Mouse (Mus musculus) right cerebral cortex, adult 2 months (tissue): ENCODE measurements around the gene Pgm2l1.

Experiments used
- DNase-seq, 2 experiments: peaks; one replicate each; pipeline ENCODE4 v3.0.0; 2021 to 2022; ENCODE audit warnings: low spot score in 2 of 2

Pgm2l1 gene

DNA sequence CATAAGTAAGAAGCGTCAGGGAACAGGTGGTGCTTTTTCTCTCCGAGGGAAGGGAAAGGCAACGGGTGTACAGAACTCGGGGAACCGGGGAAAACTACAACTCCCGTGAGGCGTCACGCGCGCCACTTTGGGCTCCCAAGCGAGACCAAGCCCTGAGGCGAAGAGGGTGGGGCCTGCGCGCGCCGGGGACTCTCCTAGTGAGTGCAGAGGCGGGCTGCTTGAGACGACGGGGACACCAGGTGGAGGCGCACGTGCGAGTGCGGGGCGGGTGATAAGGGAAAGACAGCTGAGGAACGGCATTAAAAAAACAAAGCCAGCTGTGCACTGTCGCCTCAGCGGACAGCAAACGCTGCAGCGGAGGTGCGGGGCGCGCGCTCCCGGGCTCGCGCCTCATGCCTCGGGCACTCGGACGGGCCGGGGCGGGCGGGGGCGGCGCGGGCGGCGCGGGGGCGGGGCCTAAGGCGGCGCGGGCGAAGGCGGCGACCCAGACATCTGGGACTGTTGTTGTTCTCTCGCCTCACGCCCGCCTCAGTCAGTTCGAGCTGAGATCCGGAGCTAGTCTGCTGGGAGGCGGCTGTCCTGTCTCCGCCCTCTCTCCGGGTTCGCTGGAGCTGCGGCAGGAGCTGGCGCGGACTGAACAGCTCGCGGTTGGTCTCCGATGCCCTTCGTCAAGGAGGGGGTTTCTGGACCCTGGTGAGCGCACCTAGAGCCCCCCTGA lies at the start of gene Pgm2l1:
TSS of gene Pgm2l1 (plus strand) at position 237 of the 718 bp plus-strand sequence.
- DNase-seq = peak; percentile 99

DNA sequence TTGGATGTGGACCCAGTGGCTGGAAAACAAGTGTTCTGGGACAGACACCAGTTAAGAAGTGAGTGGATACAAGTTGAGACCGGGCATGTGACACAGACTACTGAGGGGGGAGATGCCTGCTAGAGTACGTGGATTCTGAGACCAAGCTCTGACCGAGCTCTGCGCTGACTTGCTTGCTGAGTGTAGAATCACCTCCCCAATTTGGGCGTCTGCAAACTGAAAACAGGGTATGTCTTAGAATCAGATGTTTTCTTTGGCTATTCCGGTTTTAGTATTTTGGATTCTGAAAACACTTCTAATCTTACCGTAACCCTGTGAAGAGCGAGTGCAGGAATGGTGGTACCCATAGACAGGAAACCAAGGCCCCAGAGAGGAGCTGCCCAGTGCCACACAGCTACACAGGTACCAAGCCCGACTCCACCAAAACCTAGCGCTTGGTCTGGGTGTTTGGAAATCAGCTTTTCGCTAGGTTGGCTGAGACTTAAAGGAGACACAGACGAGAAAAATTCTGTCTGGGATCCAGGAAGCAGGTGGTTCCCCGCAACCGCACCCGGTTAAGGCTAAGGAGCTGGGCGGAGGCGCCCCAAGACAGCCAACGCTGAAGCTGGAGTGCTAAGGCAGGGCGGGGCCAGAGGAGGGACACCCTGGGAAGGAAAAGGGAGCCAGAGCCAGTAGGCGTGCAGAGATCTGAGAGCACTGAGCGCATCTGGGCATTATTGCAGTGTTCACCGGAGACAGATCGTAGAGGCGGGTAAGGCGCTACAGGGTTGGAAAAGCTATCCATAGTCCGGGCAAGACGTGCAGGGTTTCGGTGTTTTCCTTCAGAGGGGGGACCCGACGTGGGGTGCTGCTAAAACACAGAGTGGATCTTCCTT lies 48.9 kb upstream of the Pgm2l1 start:
- peak; percentile 65 to 66 for DNase-seq

DNA sequence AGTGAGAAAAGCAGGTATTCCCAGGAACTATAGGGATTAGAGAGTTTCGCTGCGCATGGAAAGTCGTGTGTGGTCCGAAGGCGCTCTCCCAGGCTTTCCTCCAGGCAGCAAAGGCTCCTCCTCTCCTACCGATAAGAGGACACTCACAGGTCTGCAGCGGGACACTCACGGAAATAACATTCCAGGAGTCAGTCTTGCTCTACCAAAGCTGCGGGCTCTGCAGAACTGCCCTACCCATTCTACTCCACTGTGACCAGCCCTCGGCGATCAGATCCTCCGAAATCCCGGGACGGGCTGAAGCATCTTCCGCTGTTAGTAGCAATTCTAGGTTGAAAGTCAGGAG lies 48.3 kb upstream of the Pgm2l1 start:
- DNase-seq = no peak

DNA sequence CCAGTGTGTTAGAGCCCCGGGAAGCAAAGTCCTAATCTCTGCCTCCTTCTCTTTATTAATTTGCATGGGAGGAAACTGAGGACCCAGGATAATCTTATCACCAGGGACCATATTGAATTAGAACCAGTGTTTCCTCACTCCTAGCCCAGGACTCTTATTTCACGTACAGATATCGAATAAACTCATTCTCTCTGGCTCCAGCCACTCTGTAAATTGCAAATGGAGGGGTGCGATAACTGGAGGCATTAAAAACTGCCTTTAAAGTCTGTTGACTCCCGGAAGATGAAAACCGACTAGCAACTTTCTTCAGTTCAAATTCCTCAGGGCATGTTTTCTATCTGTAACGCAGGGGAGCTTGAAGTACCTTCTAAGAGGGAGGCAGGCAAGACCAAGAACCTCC lies 47.8 kb upstream of the Pgm2l1 start:
- DNase-seq = no peak

DNA sequence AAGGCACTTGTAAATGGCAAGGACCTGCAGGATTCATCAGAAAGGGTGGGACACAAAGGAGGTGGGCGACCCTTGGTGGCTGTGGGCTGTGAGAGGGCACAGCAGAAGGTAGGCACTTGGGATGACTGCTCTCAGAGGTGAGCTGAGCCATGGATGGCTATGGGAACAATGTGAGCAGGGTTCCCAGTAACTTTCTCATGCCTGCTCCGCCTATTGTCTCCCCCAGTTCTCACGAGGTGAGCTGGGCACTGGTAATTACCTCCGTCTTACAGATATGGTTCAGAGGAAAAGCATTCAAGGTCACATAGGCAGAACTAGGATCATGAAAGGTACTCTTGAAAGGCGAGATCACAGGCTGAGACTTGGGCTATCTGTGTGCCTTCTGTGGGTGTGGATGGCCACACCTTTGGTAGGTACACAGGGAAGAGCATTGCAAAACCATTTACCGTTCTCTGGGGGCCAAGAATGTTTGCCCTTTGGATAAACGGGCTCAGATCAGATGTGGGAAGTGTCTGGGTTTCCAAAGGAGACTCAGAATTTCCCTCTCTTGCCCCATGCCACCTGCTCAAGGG lies 47.3 kb upstream of the Pgm2l1 start:
- no peak for DNase-seq

DNA sequence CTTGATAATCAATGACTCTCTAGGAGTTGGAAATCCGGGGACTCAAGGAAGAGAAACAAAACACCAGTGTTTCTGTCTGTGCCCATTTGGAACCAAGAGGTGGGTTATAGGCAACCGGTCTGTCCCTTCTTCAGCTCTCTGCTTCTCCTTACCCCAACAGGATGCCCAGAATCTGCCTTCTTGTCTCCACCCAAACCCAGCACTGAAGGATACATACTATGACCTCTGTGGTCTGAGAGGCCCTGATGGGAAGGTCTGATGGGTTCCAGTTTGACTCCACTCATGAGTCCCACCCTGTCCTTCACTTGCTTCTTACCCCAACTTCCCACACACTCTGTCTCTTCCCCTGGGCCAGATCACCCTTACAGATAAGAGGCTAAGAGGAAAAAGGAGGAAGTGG lies 46.0 kb upstream of the Pgm2l1 start:
- DNase-seq = no peak

DNA sequence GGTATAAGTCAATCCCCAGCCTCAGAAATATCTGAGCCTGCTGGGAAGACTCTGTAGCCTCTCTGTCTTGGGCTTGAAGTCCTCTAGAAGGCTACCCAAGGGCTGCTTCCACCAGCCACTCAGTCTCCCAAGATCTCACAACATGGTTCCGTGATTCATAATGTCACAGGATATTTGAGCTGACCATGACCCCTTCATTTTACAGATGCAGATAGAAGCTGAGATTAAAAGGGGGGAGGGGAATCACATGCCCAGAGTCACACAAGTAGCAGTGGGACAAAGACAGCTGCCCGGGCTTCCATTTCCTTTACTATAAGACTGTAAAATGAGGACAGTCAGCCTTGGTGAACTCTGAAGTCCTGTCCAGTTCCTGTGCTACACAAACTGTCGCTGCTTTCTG lies 45.6 kb upstream of the Pgm2l1 start:
- DNase-seq = no peak

DNA sequence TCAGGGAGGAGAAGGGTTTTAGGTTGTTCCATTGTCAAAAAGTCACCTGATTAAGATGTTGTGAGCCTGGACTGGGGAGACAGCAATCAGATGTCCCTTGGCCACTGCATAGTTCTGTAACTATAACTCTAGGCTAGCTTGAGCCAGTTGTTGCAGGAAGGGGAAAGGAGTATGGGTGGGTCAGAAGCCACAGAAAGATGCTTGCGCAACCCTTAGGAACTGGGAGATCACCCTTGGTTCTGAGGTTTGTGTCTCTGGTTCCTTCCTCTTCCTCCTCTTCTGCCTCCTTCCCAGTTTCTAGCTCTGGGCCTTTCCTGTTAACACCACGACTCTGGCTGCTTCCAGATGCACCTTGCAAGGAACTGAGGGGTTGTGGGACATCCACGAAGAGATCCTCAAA lies 44.8 kb upstream of the Pgm2l1 start:
- DNase-seq = no peak

DNA sequence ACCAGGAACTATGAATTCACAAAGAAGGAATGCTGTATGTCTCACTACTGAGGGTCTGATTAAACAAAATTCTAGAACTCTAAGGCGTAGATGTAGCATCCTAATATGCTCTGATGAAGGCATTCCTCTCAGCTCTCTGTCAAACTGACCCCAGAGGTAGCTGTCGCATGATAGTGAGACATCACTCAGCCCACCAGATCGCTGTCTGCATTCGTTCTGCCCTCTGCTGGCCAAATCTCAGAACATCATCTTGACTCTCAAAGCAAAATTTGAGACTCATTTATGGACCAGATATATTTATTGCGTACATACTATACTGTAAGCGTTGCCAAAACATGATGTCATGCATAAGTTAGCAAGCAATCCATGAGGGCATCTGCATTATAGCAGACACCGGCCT lies 39.6 kb upstream of the Pgm2l1 start:
- peak; percentile 49 to 58 for DNase-seq

DNA sequence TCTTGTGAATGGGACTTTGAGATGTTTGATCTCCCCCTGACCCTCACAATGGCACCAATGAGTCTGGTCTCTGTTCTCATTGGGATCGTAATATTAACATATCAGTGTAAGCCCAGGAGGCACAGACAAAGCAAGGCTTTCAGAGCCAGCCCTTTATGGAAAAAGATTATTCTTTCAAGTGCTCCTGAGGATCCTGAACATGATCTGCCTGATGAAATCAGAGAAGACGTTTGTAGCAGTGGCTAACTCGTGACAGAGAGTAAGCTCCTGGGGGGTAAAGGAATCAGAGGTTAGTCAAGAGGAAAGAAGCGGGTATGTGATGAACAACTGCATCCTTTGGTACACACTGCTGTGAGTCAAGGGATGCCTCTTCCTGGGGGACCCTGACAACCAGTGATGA lies 37.0 kb upstream of the Pgm2l1 start:
- no peak for DNase-seq

DNA sequence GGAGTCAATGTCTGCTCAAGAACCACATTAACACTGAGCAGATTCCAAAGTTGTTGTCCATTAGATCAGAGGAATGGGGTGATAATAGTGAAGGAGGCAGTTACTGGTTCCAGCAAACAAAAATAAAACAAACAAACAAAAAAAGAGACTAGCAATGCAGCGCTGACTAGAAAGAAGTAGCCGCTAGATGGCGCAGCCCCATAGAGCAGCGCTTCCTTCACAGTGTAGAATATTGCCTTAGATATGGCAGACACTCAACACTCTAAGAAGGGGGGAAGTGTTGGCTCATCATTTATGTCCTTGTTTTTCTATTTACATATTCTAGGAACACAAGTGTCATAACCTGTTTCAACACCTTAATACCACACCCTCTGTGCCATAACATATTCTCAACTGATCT lies 36.4 kb upstream of the Pgm2l1 start:
- peak; percentile 67 to 72 for DNase-seq

DNA sequence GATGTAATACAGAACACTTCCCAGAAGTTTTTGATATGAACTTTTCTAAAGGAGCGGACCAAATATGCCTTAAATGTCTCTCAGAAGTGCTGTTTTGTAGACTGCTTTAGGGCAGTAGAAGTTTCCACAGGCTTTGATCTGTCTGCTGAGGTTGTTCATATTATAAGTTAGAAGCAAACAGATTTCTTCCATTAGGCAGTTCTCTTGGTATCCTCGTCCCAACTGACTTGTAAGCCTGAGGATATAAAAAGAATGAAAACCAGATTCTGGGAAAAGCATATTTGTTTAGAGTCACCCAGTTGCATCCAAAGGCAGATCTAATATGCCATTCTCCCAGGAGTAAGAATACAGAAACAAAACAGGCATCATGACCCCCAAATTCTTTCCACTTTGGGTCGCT lies 26.0 kb upstream of the Pgm2l1 start:
- DNase-seq = no peak

DNA sequence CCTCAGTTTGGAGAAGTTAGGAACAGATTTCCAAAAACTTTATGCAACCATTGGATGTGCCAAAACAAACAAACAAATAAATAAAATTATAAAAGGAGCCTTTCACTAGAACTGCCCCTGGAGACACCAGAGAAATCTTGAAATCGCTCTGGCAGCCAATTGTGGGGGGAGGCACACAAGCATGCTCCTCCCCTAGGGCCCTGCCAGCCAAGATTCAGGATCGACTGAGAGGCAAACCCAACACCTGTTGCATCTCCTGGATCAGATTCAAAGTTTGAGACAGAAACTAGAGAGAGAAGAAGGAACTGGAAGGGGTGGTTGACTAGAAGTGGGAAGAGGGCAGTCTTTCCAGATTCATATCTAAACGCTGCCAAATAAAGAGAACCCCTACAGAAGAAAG lies 23.6 kb upstream of the Pgm2l1 start:
- no peak for DNase-seq

DNA sequence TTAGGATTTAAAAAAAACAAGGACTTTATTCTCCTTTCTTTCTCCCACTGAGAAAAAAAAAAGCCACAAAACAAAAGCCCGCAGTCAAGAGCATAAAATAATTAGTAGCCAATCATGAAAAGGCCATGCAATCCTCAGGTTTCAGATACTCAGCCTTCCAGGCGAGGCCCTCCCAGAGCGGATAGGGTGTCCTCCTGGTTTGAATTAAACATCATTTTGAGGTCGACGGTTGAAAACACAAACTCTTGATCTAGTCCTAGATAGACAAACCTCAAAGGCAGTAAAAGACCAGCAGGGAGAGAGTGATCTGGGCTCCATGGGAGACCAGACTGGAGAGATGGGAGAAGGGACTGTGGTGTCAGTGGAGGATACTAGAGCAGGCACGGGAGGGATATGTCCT lies 22.3 kb upstream of the Pgm2l1 start:
- DNase-seq = no peak

DNA sequence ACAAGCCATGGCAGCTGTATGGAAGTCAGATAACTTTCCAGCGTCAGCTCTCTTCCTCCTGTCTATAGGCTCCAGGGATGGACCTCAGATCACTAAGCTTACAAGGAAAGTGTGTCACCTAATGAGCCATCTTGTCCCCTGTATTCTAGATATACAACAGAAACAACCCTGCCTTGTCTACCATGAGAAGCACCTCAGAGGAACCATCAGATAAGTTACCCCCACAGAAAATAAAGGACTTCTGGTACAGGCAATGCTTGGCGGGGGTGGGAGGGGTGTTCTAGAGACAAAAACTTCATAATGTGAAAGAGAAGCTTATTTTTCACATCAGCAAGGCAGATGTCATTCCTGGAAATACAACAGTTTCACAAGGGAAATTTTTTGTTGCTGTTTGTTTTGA lies 21.1 kb upstream of the Pgm2l1 start:
- DNase-seq = no peak

DNA sequence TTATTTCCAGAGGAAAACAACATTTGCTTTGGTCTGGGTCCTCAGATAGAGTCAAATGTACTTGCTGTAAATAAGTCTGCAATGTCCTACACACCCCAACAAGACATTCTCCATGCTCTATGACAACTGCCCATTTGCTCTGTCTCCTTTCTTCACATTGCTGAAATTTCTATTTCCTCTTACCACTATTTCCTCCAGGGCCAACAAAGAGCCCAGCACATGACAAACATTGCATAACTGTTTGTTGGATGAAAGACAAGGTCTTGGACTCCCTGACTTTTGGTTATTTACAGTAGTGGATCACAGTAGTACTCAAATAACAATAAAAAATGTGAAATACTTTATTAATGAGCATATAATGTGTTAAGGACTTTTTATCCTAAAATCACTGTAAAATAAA lies 19.3 kb upstream of the Pgm2l1 start:
- DNase-seq = no peak

DNA sequence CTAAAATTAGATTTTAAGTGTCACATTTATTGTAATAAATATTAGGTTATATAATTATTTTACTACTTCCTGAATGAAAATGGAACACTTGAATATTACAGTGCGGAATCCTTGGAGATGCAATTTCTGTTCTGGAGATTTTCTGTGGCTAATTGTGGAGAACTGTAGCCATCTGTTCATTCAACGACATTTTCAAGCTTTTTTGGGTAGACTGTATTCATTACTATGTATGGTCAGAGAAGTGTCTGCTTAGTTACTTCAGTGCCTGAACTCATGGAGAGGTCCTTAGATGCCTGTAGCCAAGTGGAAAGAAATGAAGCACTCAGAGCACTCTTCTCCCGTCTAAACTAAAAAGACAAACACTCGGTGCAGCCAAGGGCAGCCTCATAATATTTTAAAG lies 12.9 kb upstream of the Pgm2l1 start:
- DNase-seq = no peak

DNA sequence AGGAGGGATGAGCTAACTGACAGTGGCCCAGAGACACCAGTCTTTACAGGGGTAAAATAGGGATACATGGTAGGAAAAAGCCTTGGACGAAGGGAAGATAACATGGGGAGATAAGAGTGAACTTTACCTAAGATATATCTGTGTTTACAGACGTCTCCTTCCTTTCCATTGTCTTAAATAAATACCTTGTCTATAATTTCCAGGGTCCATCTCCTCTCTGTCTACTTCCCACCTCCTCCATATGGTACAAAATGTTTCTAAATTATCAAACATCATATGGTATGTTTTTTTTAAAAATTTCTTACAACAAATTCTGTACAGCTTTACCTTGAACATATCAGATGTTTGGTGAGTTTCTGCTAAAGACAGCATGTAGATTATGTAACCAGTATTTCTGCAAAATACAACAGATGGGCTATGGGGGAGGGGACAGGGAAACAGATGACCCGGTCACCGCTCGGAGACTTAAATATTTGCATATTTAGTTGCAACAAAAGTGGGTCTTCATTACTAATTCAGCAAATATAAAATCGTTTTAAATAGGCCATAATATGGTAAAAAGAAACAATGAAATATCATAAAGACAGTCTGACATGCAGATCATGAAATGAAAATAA lies 12.0 kb upstream of the Pgm2l1 start:
- DNase-seq = peak in 1 of 2 experiments; percentile 23

DNA sequence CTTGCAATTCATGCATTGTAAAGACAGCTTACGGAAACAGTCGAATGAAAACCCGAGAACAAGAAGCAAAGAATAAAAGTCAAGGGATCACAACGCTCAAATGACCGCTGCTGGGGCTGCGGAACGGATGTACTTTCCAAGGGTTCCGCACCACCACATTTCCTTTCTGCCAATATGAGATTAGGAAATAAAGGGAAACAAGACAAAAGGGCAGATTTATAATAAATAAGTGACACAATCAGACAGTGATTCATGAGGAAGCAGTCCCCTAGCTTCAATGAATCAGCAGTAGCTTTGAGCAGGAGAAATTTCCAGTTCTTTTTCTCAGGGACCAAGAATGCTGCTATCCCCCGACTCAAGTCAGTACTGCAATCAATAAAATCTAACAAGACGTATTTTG lies 11.2 kb upstream of the Pgm2l1 start:
- peak in 1 of 2 experiments; percentile 18 for DNase-seq

DNA sequence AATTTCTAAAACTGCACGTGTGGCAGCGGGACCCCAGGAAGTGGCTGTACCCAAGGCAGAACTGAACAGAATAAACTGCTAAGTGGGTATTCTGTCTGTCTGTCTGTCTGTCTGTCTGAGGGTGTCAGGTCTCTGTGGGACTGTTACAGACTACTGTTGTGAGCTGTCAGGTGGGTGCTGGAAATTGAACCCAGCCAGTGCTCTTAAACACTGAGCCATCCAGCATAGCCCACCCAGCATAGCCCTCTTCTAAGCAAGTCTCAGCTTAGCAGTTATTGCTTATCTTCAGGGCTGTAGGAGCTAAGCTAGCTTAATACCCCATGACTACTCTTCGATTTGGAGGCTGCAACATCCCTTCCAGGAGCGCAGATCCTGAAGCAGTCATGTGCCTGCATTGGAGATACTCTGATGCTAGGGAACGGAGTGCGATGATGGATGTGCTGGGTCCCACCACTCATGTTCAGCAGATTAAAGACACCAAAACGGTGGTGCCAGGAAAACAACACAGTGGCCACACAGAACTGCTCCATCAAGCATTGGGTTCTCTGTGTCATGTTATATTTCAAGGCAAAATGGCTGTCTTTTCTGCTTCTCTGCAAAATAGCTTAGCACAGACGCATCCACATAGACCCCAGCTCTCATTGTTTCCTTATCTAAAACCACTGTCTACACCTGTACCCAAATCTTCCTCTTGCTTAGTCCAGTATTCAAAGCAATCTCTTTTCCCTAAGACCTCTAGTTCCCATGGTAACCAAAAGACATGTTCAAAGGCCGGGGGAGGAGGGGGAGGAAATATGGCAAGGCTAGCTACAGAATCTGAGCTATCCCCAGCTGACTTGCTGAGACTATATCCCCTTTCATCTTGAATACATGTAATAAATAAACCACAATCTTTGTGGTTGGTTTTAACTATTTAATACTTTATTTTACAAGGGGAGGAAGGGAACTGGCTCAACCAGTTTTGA lies 10.3 kb upstream of the Pgm2l1 start:
- DNase-seq = peak; percentile 32 to 48

DNA sequence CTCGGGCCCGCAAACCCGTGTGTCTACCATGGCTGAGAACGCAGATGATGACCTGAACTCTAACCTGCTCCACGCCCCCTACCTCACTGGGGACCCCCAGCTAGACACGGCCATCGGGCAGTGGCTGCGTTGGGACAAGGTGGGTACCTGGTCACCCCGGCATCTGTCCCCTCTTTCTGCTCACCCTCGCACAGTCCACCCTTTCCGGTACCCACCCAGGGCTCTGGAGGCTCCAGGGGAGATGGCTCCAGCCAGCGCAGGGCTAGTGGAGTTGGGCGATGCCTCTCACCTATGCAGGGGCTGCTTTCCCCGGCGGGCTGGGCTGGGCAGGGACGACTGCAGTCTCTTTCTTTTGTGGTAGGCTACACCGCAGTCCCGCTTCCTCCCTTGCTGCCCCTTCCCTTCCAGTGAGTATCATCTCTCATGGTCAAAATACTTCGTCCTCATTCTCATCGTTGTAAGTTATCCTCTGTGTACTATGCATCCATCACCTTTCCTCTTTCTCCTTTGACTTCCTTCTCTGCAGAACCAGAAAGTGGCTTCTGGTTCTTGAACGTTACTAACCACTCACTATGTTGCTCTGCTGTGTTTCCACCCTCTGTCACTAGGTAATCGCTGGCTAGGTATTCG lies 817 bp downstream of the Pgm2l1 start:
- peak; percentile 29 to 46 for DNase-seq
